Mouse (Mus musculus) 3T3-L1 (cell line): ENCODE measurements around the gene Mtg1.
"Not testable (repeated sequence)": the region's sequence is repeated elsewhere in the genome, so short reads cannot be mapped to it uniquely, and the experiment has no call there.

Experiments
- DNase-seq: peaks from one replicate; pipeline ENCODE4 v3.0.0-alpha.2; 2015; ENCODE audit warnings: low read depth, low spot score

The Mtg1 gene

GRCm38 (mm10) chr7:140126934-140127333, 10.4 kb upstream of the Mtg1 start:
- no peak for DNase-seq

- DNase-seq, result no peak
Measured at GRCm38 (mm10) chr7:140127911-140128310, 9.5 kb upstream of the Mtg1 start.

- DNase-seq, result not testable (repeated sequence)
Measured at GRCm38 (mm10) chr7:140132184-140132583, 5.2 kb upstream of the Mtg1 start.

- not testable (repeated sequence) for DNase-seq
Measured at GRCm38 (mm10) chr7:140134033-140134432, 3.3 kb upstream of the Mtg1 start.

GRCm38 (mm10) chr7:140135106-140135770, 2.1 kb upstream of the Mtg1 start:
- no peak for DNase-seq

GRCm38 (mm10) chr7:140138021-140138310, 602 bp downstream of the Mtg1 start:
- no peak for DNase-seq

GRCm38 (mm10) chr7:140141350-140141749, 4.0 kb downstream of the Mtg1 start:
- DNase-seq, result peak; percentile 85

- DNase-seq, result no peak
Measured at GRCm38 (mm10) chr7:140144550-140144949, 7.2 kb downstream of the Mtg1 start.

- no peak for DNase-seq
Measured at GRCm38 (mm10) chr7:140153383-140153782, 16.0 kb downstream of the Mtg1 start.

- no peak for DNase-seq
Measured at GRCm38 (mm10) chr7:140153829-140154217, 16.5 kb downstream of the Mtg1 start.

GRCm38 (mm10) chr7:140154218-140154927, 17.0 kb downstream of the Mtg1 start, which contains the start of gene Sprn:
Sprn (minus strand) TSS chr7:140154877.
- DNase-seq, result no peak

- DNase-seq, result no peak
Measured at GRCm38 (mm10) chr7:140160363-140160762, 23.0 kb downstream of the Mtg1 start.

GRCm38 (mm10) chr7:140164664-140165063, 27.3 kb downstream of the Mtg1 start, which contains the start of gene Olfr522:
Olfr522 (minus strand) TSS chr7:140164764.
- DNase-seq, result no peak

- DNase-seq, result no peak
Measured at GRCm38 (mm10) chr7:140167950-140168349, 30.6 kb downstream of the Mtg1 start.

GRCm38 (mm10) chr7:140169386-140169785, 32.0 kb downstream of the Mtg1 start:
- peak; percentile 18 for DNase-seq

GRCm38 (mm10) chr7:140170863-140171262, 33.5 kb downstream of the Mtg1 start:
- no peak for DNase-seq

GRCm38 (mm10) chr7:140172936-140173335, 35.6 kb downstream of the Mtg1 start, which contains the start of gene Olfr523:
Olfr523 (plus strand) TSS chr7:140173217.
- no peak for DNase-seq

- DNase-seq, result no peak
Measured at GRCm38 (mm10) chr7:140179176-140179575, 41.8 kb downstream of the Mtg1 start.

- DNase-seq, result no peak
Measured at GRCm38 (mm10) chr7:140180692-140181091, 43.3 kb downstream of the Mtg1 start.

GRCm38 (mm10) chr7:140184206-140184605, 46.8 kb downstream of the Mtg1 start:
- no peak for DNase-seq

GRCm38 (mm10) chr7:140186646-140187620, 49.6 kb downstream of the Mtg1 start:
- no peak for DNase-seq
